Mouse (Mus musculus): ENCODE results near the gene Micall1.

Gene Micall1

GRCm38 (mm10) chr15:79185213-79185612 lies 76.5 kb downstream of the Micall1 start:
- in situ Hi-C loops (cut with MboI, MseI): no loop called here

Measured in T-helper 17 cell (primary cell).